Comparison of ENCODE assay signal across 7 mouse cellular contexts in genomic region chr1:160792686-160793355, GRCm38 (mm10). TPM values are rescaled to one million over a fixed set of nuclear protein-coding genes. Genes with fewer than 3 reads are reported as not detected.
DNase-seq lines count a peak whose midpoint lies in the region; ATAC-seq lines count a peak whose summit lies in the region.

Rabgap1l (minus strand) TSS chr1:160793211.

- peaks cover 10% of the 10 kb centered on the region for H3K4me1 ChIP-seq in limb, embryonic 10.5 days
- H3K4me1 ChIP-seq in midbrain, embryonic 13.5 days (replicated peaks): peaks cover 8% of the 10 kb centered on the region

- H3K4me2 ChIP-seq in midbrain, embryonic 13.5 days (replicated peaks): peak within 1 kb of the TSS; percentile 98

- peak within 1 kb of the TSS; percentile 93 for H3K27ac ChIP-seq in limb, embryonic 10.5 days
- H3K27ac ChIP-seq in midbrain, embryonic 13.5 days: peak within 1 kb of the TSS; percentile 53; the same call in 1 of the 2 replicates

- peak; percentile 90 for ATAC-seq in granulocyte monocyte progenitor cell, adult 5-6 weeks (replicated peaks; ENCODE audit: poor library complexity, severe bottlenecking)
- ATAC-seq in midbrain, embryonic 13.5 days: peak; percentile 98

- H3K9me3 ChIP-seq in limb, embryonic 10.5 days (replicated peaks): no peaks in the 10 kb centered on the region
- no peaks in the 10 kb centered on the region for H3K9me3 ChIP-seq in midbrain, embryonic 13.5 days

- peak within 1 kb of the TSS; percentile 96 for H3K4me3 ChIP-seq in limb, embryonic 10.5 days
- peak within 1 kb of the TSS; percentile 88 for H3K4me3 ChIP-seq in midbrain, embryonic 13.5 days (replicated peaks)

- WGBS in limb, embryonic 10.5 days: under 1% methylated on average over 67 of the region's 67 CpGs
- under 1% methylated on average over 65 of the region's 67 CpGs for WGBS in midbrain, embryonic 13.5 days

- H3K27me3 ChIP-seq in limb, embryonic 10.5 days (ENCODE audit: low read depth, poor library complexity, severe bottlenecking): no peaks in the 10 kb centered on the region
- no peaks in the 10 kb centered on the region for H3K27me3 ChIP-seq in midbrain, embryonic 13.5 days

- peak within 1 kb of the TSS; percentile 91 for H3K9ac ChIP-seq in midbrain, embryonic 13.5 days (replicated peaks)

- peak; percentile 72 for DNase-seq in adrenal gland, adult 8-10 months
- peak; percentile 89 for DNase-seq in embryo, embryonic 9.5 days (ENCODE audit: extremely low spot score)
- DNase-seq in kidney, adult 11 months: peak; percentile 92
- DNase-seq in limb, embryonic 10.5 days (ENCODE audit: low spot score): peak; percentile 92
- peak; percentile 76 for DNase-seq in spleen, adult 12 weeks (ENCODE audit: low spot score)

- H3K36me3 ChIP-seq in limb, embryonic 10.5 days: no peaks in the 10 kb centered on the region
- H3K36me3 ChIP-seq in midbrain, embryonic 13.5 days: no peaks in the 10 kb centered on the region

RNA-seq across cellular contexts. Expression of gene Rabgap1l, which starts in this region (rescaled TPM):
- total RNA-seq in adrenal gland, adult 8-10 months (2022): 10 to 100 TPM; 27.9 to 45.9 (median 34.6) TPM
- 98.4 and 99.1 TPM in 2 replicates for total RNA-seq in granulocyte monocyte progenitor cell, adult 5-6 weeks (2014; fragmentation: Nextera tagmentation)
- 104 and 137 TPM in 2 replicates for total RNA-seq in granulocyte monocyte progenitor cell, adult 5-6 weeks (2017)
- 9.0 and 12.5 TPM in 2 replicates for polyA plus RNA-seq in limb, embryonic 10.5 days (2016; fragmentation: Nextera tagmentation; extraction: Ambion mirVana)
- 22.9 and 25.2 TPM in 2 replicates for polyA plus RNA-seq in midbrain, embryonic 13.5 days (2015; fragmentation: Nextera tagmentation; extraction: Ambion mirVana)

Comparison
In these comparisons a context has a peak if more than half of its experiments do, and no peak if none do; other contexts are left out.
1. Peak in every context shown above with its lines: DNase-seq, ATAC-seq, H3K4me3 ChIP-seq and H3K27ac ChIP-seq.